Mouse (Mus musculus): Measurements from ENCODE around the gene Hacd2. TPM values are rescaled to one million over a fixed set of nuclear protein-coding genes. Genes with fewer than 3 reads are reported as not detected.

The Hacd2 gene
- polyA plus RNA-seq, 1 experiment from 2014 or later, result 77.4 TPM

GRCm38 (mm10) chr16:35016491-35016890 is 5.7 kb upstream of the Hacd2 start:
- Histone ChIP-seq H3K27me3 (replicated peaks; ENCODE audit: low read depth, poor library complexity, severe bottlenecking) (peaks cover 40% of the 10 kb centered on the region), H3K9me3 (no peaks in the 10 kb centered on the region), H3K4me1 (no peaks in the 10 kb centered on the region), H3K27ac (replicated peaks) (no peak overlapping the region), H3K36me3 (replicated peaks) (no peaks in the 10 kb centered on the region), H3K4me3 (no peak overlapping the region)
- 73% methylated on average over 3 of the region's 3 CpGs for whole genome bisulfite sequencing
- DNase-seq (ENCODE audit: low spot score), result no peak

GRCm38 (mm10) chr16:35018470-35018974 is 3.7 kb upstream of the Hacd2 start:
- DNase-seq (ENCODE audit: low spot score), result no peak
- Histone ChIP-seq H3K36me3 (replicated peaks) (no peaks in the 10 kb centered on the region), H3K27ac (replicated peaks) (no peak overlapping the region), H3K27me3 (replicated peaks; ENCODE audit: low read depth, poor library complexity, severe bottlenecking) (peaks cover 40% of the 10 kb centered on the region), H3K4me1 (no peaks in the 10 kb centered on the region), H3K9me3 (no peaks in the 10 kb centered on the region), H3K4me3 (no peak overlapping the region)
- WGBS, result 93% methylated on average over 1 of the region's 1 CpGs

- WGBS, result 55% methylated on average over 5 of the region's 5 CpGs
These were observed 356 bp upstream of the Hacd2 start for GRCm38 (mm10) chr16:35021903-35022241.

GRCm38 (mm10) chr16:35023138-35023735 is 1.0 kb downstream of the Hacd2 start:
- WGBS, result 3% methylated on average over 8 of the region's 8 CpGs
- DNase-seq (ENCODE audit: low spot score), result no peak
- H3K27ac ChIP-seq (replicated peaks), result peak overlapping the region; percentile 91; the same call in 1 of the 2 replicates
- H3K9me3 ChIP-seq, result 0 out of 2 replicates have a peak, but pooled peaks cover 2% of the 10 kb centered on the region
- H3K4me1 ChIP-seq, result no peaks in the 10 kb centered on the region
- H3K36me3 ChIP-seq (replicated peaks), result peaks cover 25% of the 10 kb centered on the region
- H3K4me3 ChIP-seq, result peak overlapping the region; percentile 88
- H3K27me3 ChIP-seq (replicated peaks; ENCODE audit: low read depth, poor library complexity, severe bottlenecking), result peaks cover 26% of the 10 kb centered on the region

More at GRCm38 (mm10) chr16:35021903-35022241, 356 bp upstream of the Hacd2 start:
- Histone ChIP-seq H3K4me3 (peak overlapping the region; percentile 88), H3K4me1 (no peaks in the 10 kb centered on the region), H3K27me3 (replicated peaks; ENCODE audit: low read depth, poor library complexity, severe bottlenecking) (peaks cover 34% of the 10 kb centered on the region), H3K9me3 (0 out of 2 replicates have a peak, but pooled peaks cover 2% of the 10 kb centered on the region), H3K36me3 (replicated peaks) (peaks cover 17% of the 10 kb centered on the region), H3K27ac (replicated peaks) (peak overlapping the region; percentile 91)
- DNase-seq (ENCODE audit: low spot score), result no peak

- Histone ChIP-seq H3K36me3 (replicated peaks) (peaks cover 35% of the 10 kb centered on the region), H3K27ac (replicated peaks) (no peak overlapping the region), H3K4me3 (no peak overlapping the region), H3K4me1 (no peaks in the 10 kb centered on the region), H3K9me3 (0 out of 2 replicates have a peak, but pooled peaks cover 2% of the 10 kb centered on the region), H3K27me3 (replicated peaks; ENCODE audit: low read depth, poor library complexity, severe bottlenecking) (peaks cover 16% of the 10 kb centered on the region)
- no peak for DNase-seq (ENCODE audit: low spot score)
- 83% methylated on average over 5 of the region's 5 CpGs for WGBS
These were observed 2.1 kb downstream of the Hacd2 start for GRCm38 (mm10) chr16:35024300-35024699.

- WGBS, result 96% methylated on average over 4 of the region's 4 CpGs
- Histone ChIP-seq H3K27ac (replicated peaks) (no peak overlapping the region), H3K9me3 (0 out of 2 replicates have a peak, but pooled peaks cover 2% of the 10 kb centered on the region), H3K36me3 (replicated peaks) (peaks cover 44% of the 10 kb centered on the region), H3K4me1 (no peaks in the 10 kb centered on the region), H3K27me3 (replicated peaks; ENCODE audit: low read depth, poor library complexity, severe bottlenecking) (peaks cover 7% of the 10 kb centered on the region), H3K4me3 (no peak overlapping the region)
- no peak for DNase-seq (ENCODE audit: low spot score)
These were observed 3.1 kb downstream of the Hacd2 start for GRCm38 (mm10) chr16:35025347-35025746.

- WGBS, result 94% methylated on average over 3 of the region's 3 CpGs
- peaks cover 9% of the 10 kb centered on the region for H3K4me1 ChIP-seq
- peaks cover 69% of the 10 kb centered on the region for H3K36me3 ChIP-seq (replicated peaks)
- H3K27ac ChIP-seq (replicated peaks), result no peak overlapping the region
- H3K9me3 ChIP-seq, result no peaks in the 10 kb centered on the region
- DNase-seq (ENCODE audit: low spot score), result no peak
- no peak overlapping the region for H3K4me3 ChIP-seq
- no peaks in the 10 kb centered on the region for H3K27me3 ChIP-seq (replicated peaks; ENCODE audit: low read depth, poor library complexity, severe bottlenecking)
These were observed 11.0 kb downstream of the Hacd2 start for GRCm38 (mm10) chr16:35033241-35033640.

- 78% methylated on average over 8 of the region's 8 CpGs for WGBS
- Histone ChIP-seq H3K4me3 (no peak overlapping the region), H3K9me3 (no peaks in the 10 kb centered on the region), H3K4me1 (peaks cover 15% of the 10 kb centered on the region), H3K27ac (replicated peaks) (no peak overlapping the region), H3K36me3 (replicated peaks) (peaks cover 62% of the 10 kb centered on the region), H3K27me3 (replicated peaks; ENCODE audit: low read depth, poor library complexity, severe bottlenecking) (no peaks in the 10 kb centered on the region)
- DNase-seq (ENCODE audit: low spot score), result no peak
These were observed 11.8 kb downstream of the Hacd2 start for GRCm38 (mm10) chr16:35033809-35034577.

GRCm38 (mm10) chr16:35034971-35035370 is 12.7 kb downstream of the Hacd2 start:
- Histone ChIP-seq H3K9me3 (no peaks in the 10 kb centered on the region), H3K27me3 (replicated peaks; ENCODE audit: low read depth, poor library complexity, severe bottlenecking) (no peaks in the 10 kb centered on the region), H3K36me3 (replicated peaks) (peaks cover 59% of the 10 kb centered on the region), H3K4me3 (no peak overlapping the region), H3K27ac (replicated peaks) (no peak overlapping the region), H3K4me1 (peaks cover 17% of the 10 kb centered on the region)
- 87% methylated on average over 5 of the region's 5 CpGs for WGBS
- no peak for DNase-seq (ENCODE audit: low spot score)

- H3K27me3 ChIP-seq (replicated peaks; ENCODE audit: low read depth, poor library complexity, severe bottlenecking), result no peaks in the 10 kb centered on the region
- 93% methylated on average over 5 of the region's 5 CpGs for WGBS
- H3K9me3 ChIP-seq, result no peaks in the 10 kb centered on the region
- H3K27ac ChIP-seq (replicated peaks), result no peak overlapping the region
- H3K4me1 ChIP-seq, result peaks cover 24% of the 10 kb centered on the region
- no peak overlapping the region for H3K4me3 ChIP-seq
- no peak for DNase-seq (ENCODE audit: low spot score)
- peaks cover 62% of the 10 kb centered on the region for H3K36me3 ChIP-seq (replicated peaks)
These were observed 14.5 kb downstream of the Hacd2 start for GRCm38 (mm10) chr16:35036754-35037153.

- peak; percentile 41 for DNase-seq (ENCODE audit: low spot score)
These were observed 16.3 kb downstream of the Hacd2 start for GRCm38 (mm10) chr16:35038343-35039057.

GRCm38 (mm10) chr16:35040154-35040553 is 17.9 kb downstream of the Hacd2 start:
- H3K9me3 ChIP-seq, result no peaks in the 10 kb centered on the region
- DNase-seq (ENCODE audit: low spot score), result no peak
- H3K36me3 ChIP-seq (replicated peaks), result peaks cover 47% of the 10 kb centered on the region
- WGBS, result 42% methylated on average over 1 of the region's 1 CpGs
- H3K27me3 ChIP-seq (replicated peaks; ENCODE audit: low read depth, poor library complexity, severe bottlenecking), result no peaks in the 10 kb centered on the region
- H3K27ac ChIP-seq (replicated peaks), result peak overlapping the region; percentile 30
- H3K4me3 ChIP-seq, result no peak overlapping the region
- peaks cover 24% of the 10 kb centered on the region for H3K4me1 ChIP-seq

More at GRCm38 (mm10) chr16:35038343-35039057, 16.3 kb downstream of the Hacd2 start:
- peak overlapping the region; percentile 57 for H3K27ac ChIP-seq (replicated peaks)
- peaks cover 58% of the 10 kb centered on the region for H3K36me3 ChIP-seq (replicated peaks)
- no peak overlapping the region for H3K4me3 ChIP-seq
- H3K9me3 ChIP-seq, result no peaks in the 10 kb centered on the region
- WGBS, result 24% methylated on average over 4 of the region's 4 CpGs
- H3K4me1 ChIP-seq, result peaks cover 24% of the 10 kb centered on the region
- H3K27me3 ChIP-seq (replicated peaks; ENCODE audit: low read depth, poor library complexity, severe bottlenecking), result no peaks in the 10 kb centered on the region
